Mouse (Mus musculus) midbrain, embryonic 11.5 days (tissue): ENCODE data around the gene Lsamp. TPM values are rescaled to one million over a fixed set of nuclear protein-coding genes. Genes with fewer than 3 reads are reported as not detected.

ENCODE experiments used
- ATAC-seq: fragments of 200-750 bp; cut with Nextera tagmentation; 2 replicates; pipeline ENCODE4 v1.8.0; 2017; ENCODE audit warnings: moderate TSS enrichment, moderate library complexity; ENCODE audit not compliant: low FRiP score
- DNase-seq: peaks from one replicate; pipeline ENCODE4 v3.0.0; 2015; ENCODE audit warnings: low spot score; ENCODE audit errors: missing footprints
- H3K27ac ChIP-seq: fragments of 300-500 bp; sonication (generic); 2 replicates; pipeline ENCODE4 v1.5.1; 2014; ENCODE audit warnings: low read depth, low read length
- H3K27me3 ChIP-seq: fragments of 300-500 bp; sonication (generic); 2 replicates; pipeline ENCODE4 v1.6.1; 2014; ENCODE audit warnings: mild to moderate bottlenecking, low read length, moderate library complexity, mixed read lengths; ENCODE audit not compliant: control insufficient read depth, insufficient read depth
- H3K36me3 ChIP-seq: fragments of 300-500 bp; sonication (generic); 2 replicates; pipeline ENCODE4 v1.6.1; 2014; ENCODE audit warnings: mild to moderate bottlenecking, low read length, moderate library complexity, mixed read lengths; ENCODE audit not compliant: control insufficient read depth, insufficient read depth
- H3K4me1 ChIP-seq: fragments of 300-500 bp; sonication (generic); 2 replicates; pipeline ENCODE4 v1.6.1; 2014; ENCODE audit warnings: low read length; ENCODE audit not compliant: control insufficient read depth, insufficient read depth
- H3K4me2 ChIP-seq: fragments of 300-500 bp; sonication (generic); 2 replicates; pipeline ENCODE4 v1.6.1; 2014; ENCODE audit warnings: mild to moderate bottlenecking, moderate library complexity
- H3K4me3 ChIP-seq: fragments of 300-500 bp; sonication (generic); 2 replicates; pipeline ENCODE4 v1.5.1; 2014; ENCODE audit warnings: low read depth, low read length
- H3K9ac ChIP-seq: fragments of 300-500 bp; sonication (generic); 2 replicates; pipeline ENCODE4 v1.6.1; 2014; ENCODE audit warnings: low read length
- H3K9me3 ChIP-seq: fragments of 300-500 bp; sonication (generic); 2 replicates; pipeline ENCODE4 v1.6.1; 2016; ENCODE audit warnings: low read length; ENCODE audit not compliant: control insufficient read depth
- WGBS: fragments of 180-500 bp; shearing (Covaris S2); extraction: QIAGEN DNeasy Blood & Tissue Kit; methylation state at CpG from one replicate; pipeline ENCODE4 v1.1.7; 2014; 5-methylcytosine and 5-hydroxymethylcytosine counted together
- polyA plus RNA-seq: library from polyadenylated mRNA; unstranded; fragments of >200 nt; fragmentation: Nextera tagmentation; extraction: Ambion mirVana; gene quantifications from 2 replicates; pipeline ENCODE4 v1.2.1, GENCODE M21; 2014

The Lsamp gene
- polyA plus RNA-seq, 1 experiment from 2014 or later, result 13.0 TPM

GRCm38 (mm10) chr16:40194839-40195238 lies 210.7 kb downstream of the Lsamp start:
- no peaks in the 10 kb centered on the region for H3K27me3 ChIP-seq
- no peaks in the 10 kb centered on the region for H3K36me3 ChIP-seq
- 89% methylated on average over 2 of the region's 2 CpGs for WGBS
- H3K9me3 ChIP-seq, result no peaks in the 10 kb centered on the region
- no peak overlapping the region for H3K4me2 ChIP-seq
- no peaks in the 10 kb centered on the region for H3K4me1 ChIP-seq
- H3K27ac ChIP-seq, result no peak overlapping the region
- ATAC-seq, result no peak
- H3K4me3 ChIP-seq, result no peak overlapping the region
- H3K9ac ChIP-seq, result no peak overlapping the region
- no peak for DNase-seq

DNA sequence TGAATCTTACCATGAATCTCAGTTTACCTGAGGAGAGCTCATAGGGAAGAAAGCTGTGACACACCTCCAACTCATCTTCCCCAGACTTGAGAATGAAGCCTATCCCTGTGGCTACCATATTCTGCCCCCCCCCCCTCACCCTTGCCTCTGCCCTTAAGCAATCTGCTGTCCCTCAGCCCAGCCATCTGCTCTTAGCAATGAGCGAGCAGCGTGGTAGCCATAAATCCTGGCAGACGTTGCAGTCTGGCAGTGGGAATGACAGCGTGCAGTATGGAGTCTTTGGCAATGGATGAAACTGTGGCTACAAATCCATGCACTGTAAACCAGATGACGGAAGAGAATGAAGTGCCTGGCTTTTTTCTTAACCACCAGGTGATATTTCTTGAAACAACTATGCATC lies 244.5 kb downstream of the Lsamp start:
- H3K27ac ChIP-seq, result no peak overlapping the region
- no peak for ATAC-seq

DNA sequence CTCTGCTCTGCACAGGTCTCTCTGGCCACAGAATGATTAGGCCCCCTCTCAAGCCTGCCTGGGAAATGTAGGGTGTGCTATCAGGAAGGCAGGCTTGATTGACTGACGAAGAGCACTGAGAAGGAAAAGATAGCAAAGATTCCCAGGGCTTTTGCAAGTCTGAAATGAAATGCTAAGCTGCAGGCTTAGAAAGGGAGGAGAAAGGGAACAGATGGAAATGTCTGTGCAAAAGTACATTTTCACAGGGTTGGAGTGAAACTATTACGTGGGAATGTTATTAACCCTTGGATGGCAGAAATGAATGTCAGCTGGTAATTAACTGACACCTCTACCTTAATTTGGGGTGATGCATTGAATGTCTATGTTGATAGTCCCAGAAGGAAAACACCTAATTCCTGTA lies 248.9 kb downstream of the Lsamp start:
- ATAC-seq, result no peak
- H3K4me2 ChIP-seq, result no peak overlapping the region
- no peak overlapping the region for H3K9ac ChIP-seq
- no peak for DNase-seq
- H3K27me3 ChIP-seq, result no peaks in the 10 kb centered on the region
- H3K4me3 ChIP-seq, result no peak overlapping the region
- 73% methylated on average over 2 of the region's 2 CpGs for WGBS
- no peak overlapping the region for H3K27ac ChIP-seq
- no peaks in the 10 kb centered on the region for H3K4me1 ChIP-seq
- H3K36me3 ChIP-seq, result no peaks in the 10 kb centered on the region
- no peaks in the 10 kb centered on the region for H3K9me3 ChIP-seq

More for the DNA sequence above, 244.5 kb downstream of the Lsamp start:
- H3K4me1 ChIP-seq, result no peaks in the 10 kb centered on the region
- no peak overlapping the region for H3K9ac ChIP-seq
- DNase-seq, result no peak
- H3K36me3 ChIP-seq, result no peaks in the 10 kb centered on the region
- H3K4me2 ChIP-seq, result no peak overlapping the region
- H3K4me3 ChIP-seq, result no peak overlapping the region
- H3K9me3 ChIP-seq, result no peaks in the 10 kb centered on the region
- no peaks in the 10 kb centered on the region for H3K27me3 ChIP-seq
- WGBS, result 94% methylated on average over 5 of the region's 5 CpGs

DNA sequence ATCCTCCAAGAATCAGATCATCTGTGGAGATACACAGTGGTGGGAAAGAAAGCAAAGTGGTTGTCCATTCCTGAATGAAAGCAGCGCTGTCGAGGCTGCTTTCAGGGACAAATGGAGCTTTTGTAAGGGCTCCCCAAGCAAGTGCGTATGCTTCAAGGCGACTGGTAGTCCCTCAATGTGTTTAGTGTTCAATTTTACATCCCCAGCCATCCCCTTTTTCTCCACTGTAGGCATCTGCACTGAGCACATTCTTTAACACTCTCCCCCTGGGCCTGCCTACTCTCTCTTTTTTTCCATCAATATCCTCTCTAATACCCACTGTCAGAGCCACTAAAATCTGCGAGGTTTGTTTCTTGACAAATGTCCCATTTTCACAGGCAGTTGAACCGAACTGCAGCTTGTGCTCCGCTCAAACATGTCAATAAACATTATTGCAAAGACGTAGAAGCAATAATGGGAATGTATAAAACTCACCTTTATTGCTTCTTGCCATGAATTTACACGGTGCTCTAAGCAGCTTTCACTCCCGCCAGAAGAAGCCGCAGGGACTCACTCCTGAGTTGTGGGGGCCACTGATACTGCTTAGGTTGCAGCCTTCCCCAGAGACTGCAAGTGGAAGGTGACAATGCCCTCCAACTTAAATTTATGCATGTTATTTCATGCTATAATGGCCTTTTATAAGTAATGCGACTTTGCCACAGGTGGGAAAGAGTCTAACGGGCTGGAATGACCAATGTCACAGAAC lies 250.2 kb downstream of the Lsamp start:
- Histone ChIP-seq H3K4me3 (no peak overlapping the region), H3K4me2 (no peak overlapping the region), H3K4me1 (no peaks in the 10 kb centered on the region), H3K36me3 (no peaks in the 10 kb centered on the region), H3K9me3 (no peaks in the 10 kb centered on the region), H3K9ac (no peak overlapping the region), H3K27me3 (no peaks in the 10 kb centered on the region), H3K27ac (no peak overlapping the region)
- ATAC-seq (no peak), DNase-seq (no peak)
- WGBS, result 81% methylated on average over 13 of the region's 13 CpGs

DNA sequence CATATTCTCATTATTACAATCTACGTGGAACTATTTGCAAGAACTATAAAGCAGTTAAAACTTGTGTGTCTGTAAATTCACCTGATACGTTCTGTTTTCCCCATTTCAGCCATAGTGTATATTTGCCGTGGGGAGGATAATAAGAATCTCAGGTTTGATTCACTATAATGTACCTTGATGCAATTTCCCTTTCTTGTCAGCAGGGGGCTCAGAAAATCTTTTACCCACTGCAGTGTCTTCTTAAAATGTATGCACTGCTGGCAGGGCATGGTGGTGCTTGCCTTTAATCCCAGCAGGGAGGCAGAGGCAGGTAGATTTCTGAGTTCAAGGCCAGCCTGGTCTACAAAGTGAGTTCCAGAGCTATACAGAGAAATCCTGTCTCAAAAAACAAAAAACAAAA lies 287.7 kb downstream of the Lsamp start:
- 85% methylated on average over 3 of the region's 3 CpGs for WGBS
- no peak overlapping the region for H3K4me3 ChIP-seq
- no peaks in the 10 kb centered on the region for H3K27me3 ChIP-seq
- no peak overlapping the region for H3K9ac ChIP-seq
- no peak for ATAC-seq
- no peaks in the 10 kb centered on the region for H3K36me3 ChIP-seq
- no peak overlapping the region for H3K27ac ChIP-seq
- H3K4me1 ChIP-seq, result no peaks in the 10 kb centered on the region
- DNase-seq, result no peak
- no peak overlapping the region for H3K4me2 ChIP-seq
- H3K9me3 ChIP-seq, result no peaks in the 10 kb centered on the region

GRCm38 (mm10) chr16:40290132-40290531 lies 306.0 kb downstream of the Lsamp start:
- Histone ChIP-seq H3K4me3 (no peak overlapping the region), H3K9ac (no peak overlapping the region), H3K27me3 (no peaks in the 10 kb centered on the region), H3K4me2 (no peak overlapping the region), H3K27ac (no peak overlapping the region), H3K4me1 (peaks cover 4% of the 10 kb centered on the region; the same call in 1 of the 2 replicates), H3K9me3 (no peaks in the 10 kb centered on the region), H3K36me3 (no peaks in the 10 kb centered on the region)
- 80% methylated on average over 4 of the region's 4 CpGs for WGBS
- ATAC-seq (no peak), DNase-seq (no peak)

DNA sequence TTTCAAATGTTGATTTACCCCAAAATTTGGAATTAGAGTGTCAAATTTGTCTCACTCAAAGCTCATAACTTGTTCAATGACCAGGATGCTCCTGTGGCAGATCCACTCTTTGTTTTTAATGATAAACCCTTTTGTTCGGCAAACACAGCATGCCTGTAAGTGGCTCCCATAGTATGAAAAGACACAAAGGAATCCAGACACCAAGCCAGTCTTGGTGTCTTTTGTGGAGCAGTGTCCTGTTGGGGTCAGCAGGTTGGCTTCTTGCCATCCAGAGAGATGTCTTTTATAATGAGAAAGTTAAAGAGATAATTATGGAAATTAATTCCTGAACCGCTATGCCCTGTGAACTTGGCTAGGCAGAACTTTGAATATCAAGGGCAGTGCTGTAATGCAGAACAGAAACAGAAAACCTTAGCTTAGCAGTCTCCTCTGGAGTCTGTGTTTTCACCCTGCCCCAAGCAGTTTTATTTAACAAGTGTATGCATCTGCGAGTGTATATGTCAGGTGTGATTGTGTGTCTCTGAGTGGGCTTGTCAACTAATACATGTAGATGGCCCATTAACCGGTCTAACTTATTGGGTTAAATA lies 310.2 kb downstream of the Lsamp start:
- Histone ChIP-seq H3K27me3 (no peaks in the 10 kb centered on the region), H3K4me1 (peaks cover 4% of the 10 kb centered on the region; the same call in 1 of the 2 replicates), H3K9me3 (no peaks in the 10 kb centered on the region), H3K27ac (no peak overlapping the region), H3K9ac (no peak overlapping the region), H3K4me3 (no peak overlapping the region), H3K36me3 (no peaks in the 10 kb centered on the region), H3K4me2 (no peak overlapping the region)
- no peak for DNase-seq
- 51% methylated on average over 4 of the region's 4 CpGs for WGBS
- peak; percentile 80 for ATAC-seq

GRCm38 (mm10) chr16:40295240-40295639 lies 311.1 kb downstream of the Lsamp start:
- no peak overlapping the region for H3K4me2 ChIP-seq
- no peak for ATAC-seq
- 86% methylated on average over 7 of the region's 7 CpGs for WGBS

GRCm38 (mm10) chr16:40307666-40308065 lies 323.5 kb downstream of the Lsamp start:
- WGBS, result 63% methylated on average over 2 of the region's 2 CpGs

More at GRCm38 (mm10) chr16:40295240-40295639, 311.1 kb downstream of the Lsamp start:
- H3K27ac ChIP-seq, result no peak overlapping the region
- no peaks in the 10 kb centered on the region for H3K36me3 ChIP-seq
- H3K9ac ChIP-seq, result no peak overlapping the region
- no peaks in the 10 kb centered on the region for H3K27me3 ChIP-seq
- DNase-seq, result no peak
- no peak overlapping the region for H3K4me3 ChIP-seq
- peaks cover 4% of the 10 kb centered on the region; the same call in 1 of the 2 replicates for H3K4me1 ChIP-seq
- H3K9me3 ChIP-seq, result no peaks in the 10 kb centered on the region

More at GRCm38 (mm10) chr16:40307666-40308065, 323.5 kb downstream of the Lsamp start:
- no peaks in the 10 kb centered on the region for H3K9me3 ChIP-seq
- no peak for ATAC-seq
- DNase-seq, result no peak
- no peak overlapping the region for H3K27ac ChIP-seq
- H3K4me3 ChIP-seq, result no peak overlapping the region
- H3K9ac ChIP-seq, result no peak overlapping the region
- H3K4me2 ChIP-seq, result no peak overlapping the region
- no peaks in the 10 kb centered on the region for H3K27me3 ChIP-seq
- no peaks in the 10 kb centered on the region for H3K36me3 ChIP-seq
- no peaks in the 10 kb centered on the region for H3K4me1 ChIP-seq
